8 mouse cellular contexts compared by ENCODE assay signal in genomic region chr16:35056306-35056705, GRCm38 (mm10). TPM values are rescaled to one million over a fixed set of nuclear protein-coding genes. Genes with fewer than 3 reads are reported as not detected.
DNase-seq lines count a peak whose midpoint lies in the region; ATAC-seq and TF ChIP-seq lines count a peak whose summit lies in the region.

No protein-coding gene starts in this region.

- TF ChIP-seq CTCF in heart, postnatal 0 days (IDR thresholded peaks at IDR 0.05; ENCODE audit: low read depth) = peak; percentile 54
- TF ChIP-seq CTCF in lung, embryonic 14.5 days (IDR thresholded peaks at IDR 0.05; ENCODE audit: low read depth) = peak; percentile 56

- WGBS in hindbrain, embryonic 13.5 days = 24% methylated on average over 5 of the region's 5 CpGs
- 34% methylated on average over 5 of the region's 5 CpGs for WGBS in hindbrain, embryonic 10.5 days
- WGBS in heart, postnatal 0 days = 20% methylated on average over 5 of the region's 5 CpGs
- 19% methylated on average over 5 of the region's 5 CpGs for WGBS in lung, embryonic 14.5 days

- H3K9ac ChIP-seq in hindbrain, embryonic 13.5 days = peak overlapping the region; percentile 36; the same call in 1 of the 2 replicates
- H3K9ac ChIP-seq in heart, postnatal 0 days (replicated peaks; ENCODE audit: low read depth, low read length) = no peak overlapping the region
- H3K9ac ChIP-seq in lung, embryonic 14.5 days = no peak overlapping the region

- ATAC-seq in hindbrain, embryonic 13.5 days (ENCODE audit: low FRiP score) = peak; percentile 57; the same call in 1 of the 2 replicates
- no peak for ATAC-seq in heart, postnatal 0 days (ENCODE audit: insufficient read depth, low read depth)
- peak; percentile 38; the same call in 1 of the 2 replicates for ATAC-seq in lung, embryonic 14.5 days (ENCODE audit: insufficient read depth)
- no peak for ATAC-seq in monocyte, adult 5-6 weeks (replicated peaks; ENCODE audit: insufficient number of reproducible peaks, low FRiP score, low TSS enrichment, poor library complexity, severe bottlenecking)

- H3K4me1 ChIP-seq in hindbrain, embryonic 13.5 days (replicated peaks) = peaks cover 7% of the 10 kb centered on the region
- H3K4me1 ChIP-seq in hindbrain, embryonic 10.5 days (replicated peaks) = no peaks in the 10 kb centered on the region
- no peaks in the 10 kb centered on the region for H3K4me1 ChIP-seq in heart, postnatal 0 days (ENCODE audit: control insufficient read depth, insufficient read depth)
- H3K4me1 ChIP-seq in lung, embryonic 14.5 days (ENCODE audit: insufficient read depth) = no peaks in the 10 kb centered on the region

- no peak overlapping the region for H3K4me2 ChIP-seq in hindbrain, embryonic 13.5 days
- no peak overlapping the region for H3K4me2 ChIP-seq in heart, postnatal 0 days (ENCODE audit: low read depth, low read length)
- H3K4me2 ChIP-seq in lung, embryonic 14.5 days = no peak overlapping the region

- no peak overlapping the region for H3K4me3 ChIP-seq in hindbrain, embryonic 13.5 days
- no peak overlapping the region for H3K4me3 ChIP-seq in hindbrain, embryonic 10.5 days
- no peak overlapping the region for H3K4me3 ChIP-seq in heart, postnatal 0 days (ENCODE audit: low read depth, low read length)
- no peak overlapping the region for H3K4me3 ChIP-seq in lung, embryonic 14.5 days (ENCODE audit: low read depth, low read length)

- no peaks in the 10 kb centered on the region for H3K9me3 ChIP-seq in hindbrain, embryonic 13.5 days
- H3K9me3 ChIP-seq in hindbrain, embryonic 10.5 days = no peaks in the 10 kb centered on the region
- H3K9me3 ChIP-seq in heart, postnatal 0 days (replicated peaks; ENCODE audit: control insufficient read depth, low read length) = no peaks in the 10 kb centered on the region
- no peaks in the 10 kb centered on the region for H3K9me3 ChIP-seq in lung, embryonic 14.5 days (ENCODE audit: low read depth, low read length)

- no peak for TF ChIP-seq EP300 in heart, postnatal 0 days (IDR thresholded peaks at IDR 0.05; ENCODE audit: low read depth)

- no peak overlapping the region for H3K27ac ChIP-seq in hindbrain, embryonic 13.5 days
- no peak overlapping the region for H3K27ac ChIP-seq in hindbrain, embryonic 10.5 days
- no peak overlapping the region for H3K27ac ChIP-seq in heart, postnatal 0 days (ENCODE audit: low read depth)
- H3K27ac ChIP-seq in lung, embryonic 14.5 days (ENCODE audit: low read depth) = no peak overlapping the region

- DNase-seq in hindbrain, embryonic 10.5 days (ENCODE audit: low spot score) = no peak
- DNase-seq in CD4-positive, CD25-positive, alpha-beta regulatory T cell, adult 2 months (ENCODE audit: low read depth, low spot score) = peak; percentile 37
- peak; percentile 66 for DNase-seq in brain, adult 2 months (ENCODE audit: low read depth, low spot score)
- DNase-seq in heart, postnatal 0 days (ENCODE audit: low spot score) = peak; percentile 41
- peak; percentile 86 for DNase-seq in lung, embryonic 14.5 days
- peak; percentile 6 for DNase-seq in skeletal muscle tissue, adult 2 months (ENCODE audit: low read depth, low spot score)

- H3K27me3 ChIP-seq in hindbrain, embryonic 13.5 days = 0 out of 2 replicates have a peak, but pooled peaks cover 2% of the 10 kb centered on the region
- H3K27me3 ChIP-seq in hindbrain, embryonic 10.5 days (ENCODE audit: insufficient read depth, poor library complexity, severe bottlenecking) = no peaks in the 10 kb centered on the region
- no peaks in the 10 kb centered on the region for H3K27me3 ChIP-seq in heart, postnatal 0 days (ENCODE audit: control insufficient read depth, insufficient read depth, low read length)
- H3K27me3 ChIP-seq in lung, embryonic 14.5 days (ENCODE audit: insufficient read depth, low read length) = no peaks in the 10 kb centered on the region

- H3K36me3 ChIP-seq in hindbrain, embryonic 13.5 days = peaks cover 6% of the 10 kb centered on the region; the same call in 1 of the 2 replicates
- H3K36me3 ChIP-seq in hindbrain, embryonic 10.5 days = peaks cover 10% of the 10 kb centered on the region; the same call in 1 of the 2 replicates
- peaks cover 4% of the 10 kb centered on the region; the same call in 1 of the 2 replicates for H3K36me3 ChIP-seq in heart, postnatal 0 days (replicated peaks; ENCODE audit: control insufficient read depth, insufficient read depth, low read length)
- H3K36me3 ChIP-seq in lung, embryonic 14.5 days (ENCODE audit: insufficient read depth) = peaks cover 6% of the 10 kb centered on the region; the same call in 1 of the 2 replicates

RNA-seq across cellular contexts. Expression of gene Hacd2, which starts 34.1 kb away (rescaled TPM):
- 39.2 and 42.5 TPM in 2 replicates for polyA plus RNA-seq in hindbrain, embryonic 13.5 days (2015; fragmentation: Nextera tagmentation; extraction: Ambion mirVana)
- polyA plus RNA-seq in hindbrain, embryonic 10.5 days (2016; fragmentation: Nextera tagmentation; extraction: Ambion mirVana) = 72.5 and 74.9 TPM in 2 replicates
- 2.6 and 6.1 TPM in 2 replicates for total RNA-seq in heart, postnatal 0 days (2014; rRNA removed; ENCODE audit: low replicate concordance)
- 34.1 and 34.2 TPM in 2 replicates for polyA plus RNA-seq in heart, postnatal 0 days (2015; fragmentation: Nextera tagmentation; extraction: Ambion mirVana)
- polyA plus RNA-seq in lung, embryonic 14.5 days (2014; fragmentation: Nextera tagmentation; extraction: Ambion mirVana) = 49.7 and 50.8 TPM in 2 replicates
- 5.0 to 12.2 TPM (median 5.9 TPM) in 3 replicates for total RNA-seq in monocyte, adult 5-6 weeks (2017)

Comparison
In these comparisons a context has a peak if more than half of its experiments do, and no peak if none do; other contexts are left out.
1. ATAC-seq: peak in hindbrain, embryonic 13.5 days (single experiment) and lung, embryonic 14.5 days (single experiment); none in heart, postnatal 0 days (single experiment) and monocyte, adult 5-6 weeks (single experiment).